Mouse (Mus musculus) CH12F3 (cell line): ENCODE measurements around the gene Unc13b.

Source experiments
- in situ Hi-C: fragments of 300-500 bp; cut with MboI; formaldehyde crosslinking; loops from 2 replicates; pipeline ENCODE4 v1.14.3; 2020; ENCODE audit warnings: low sequenced_read_pairs

Gene Unc13b

DNA sequence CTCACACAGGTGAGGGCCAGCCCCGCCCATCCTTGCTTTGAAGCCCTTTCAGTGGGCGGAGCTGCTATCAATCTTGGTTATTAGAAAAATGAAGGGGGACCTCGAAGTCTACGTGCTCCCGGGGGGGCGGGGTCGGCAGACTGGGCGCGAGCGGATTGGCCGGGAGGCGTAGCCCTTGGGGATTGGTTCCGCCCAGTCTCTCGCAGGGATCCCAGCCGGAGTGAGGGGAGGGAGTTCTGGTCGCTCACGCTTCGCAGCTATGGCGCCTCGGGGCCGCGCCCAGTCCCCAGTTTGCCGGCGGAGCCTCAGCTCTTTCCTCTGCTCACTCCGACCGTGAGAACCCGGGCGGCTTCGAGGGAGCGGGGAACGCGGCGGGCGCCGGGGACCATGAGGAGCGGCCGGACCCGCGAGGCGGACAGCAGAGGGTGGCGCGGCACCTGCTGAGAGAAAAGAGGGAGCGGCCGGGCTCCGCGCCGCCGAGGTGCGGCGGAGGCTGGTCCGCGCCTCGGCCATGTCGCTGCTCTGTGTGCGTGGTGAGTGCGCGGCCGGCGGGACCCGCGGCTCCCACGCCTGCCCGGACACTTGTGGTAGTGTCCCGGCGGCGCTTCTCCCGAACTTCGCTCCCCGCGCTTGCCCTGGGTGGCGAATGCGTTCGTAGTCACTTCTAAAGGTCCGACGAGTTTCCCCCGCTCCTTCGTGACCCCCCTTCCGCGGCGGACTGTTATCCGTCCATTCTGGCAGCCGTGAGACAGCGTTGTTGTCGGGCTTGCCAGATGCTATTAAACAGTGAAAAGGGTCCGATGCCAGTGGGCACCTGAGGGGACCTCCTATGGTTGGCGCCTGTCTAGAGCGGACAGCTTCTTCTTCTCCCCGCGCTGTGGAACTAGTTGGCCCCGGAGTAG lies at the start of gene Unc13b:
Unc13b (plus strand) TSS at position 201 of the 902 bp plus-strand sequence.
- in situ Hi-C loops = no loop called here

DNA sequence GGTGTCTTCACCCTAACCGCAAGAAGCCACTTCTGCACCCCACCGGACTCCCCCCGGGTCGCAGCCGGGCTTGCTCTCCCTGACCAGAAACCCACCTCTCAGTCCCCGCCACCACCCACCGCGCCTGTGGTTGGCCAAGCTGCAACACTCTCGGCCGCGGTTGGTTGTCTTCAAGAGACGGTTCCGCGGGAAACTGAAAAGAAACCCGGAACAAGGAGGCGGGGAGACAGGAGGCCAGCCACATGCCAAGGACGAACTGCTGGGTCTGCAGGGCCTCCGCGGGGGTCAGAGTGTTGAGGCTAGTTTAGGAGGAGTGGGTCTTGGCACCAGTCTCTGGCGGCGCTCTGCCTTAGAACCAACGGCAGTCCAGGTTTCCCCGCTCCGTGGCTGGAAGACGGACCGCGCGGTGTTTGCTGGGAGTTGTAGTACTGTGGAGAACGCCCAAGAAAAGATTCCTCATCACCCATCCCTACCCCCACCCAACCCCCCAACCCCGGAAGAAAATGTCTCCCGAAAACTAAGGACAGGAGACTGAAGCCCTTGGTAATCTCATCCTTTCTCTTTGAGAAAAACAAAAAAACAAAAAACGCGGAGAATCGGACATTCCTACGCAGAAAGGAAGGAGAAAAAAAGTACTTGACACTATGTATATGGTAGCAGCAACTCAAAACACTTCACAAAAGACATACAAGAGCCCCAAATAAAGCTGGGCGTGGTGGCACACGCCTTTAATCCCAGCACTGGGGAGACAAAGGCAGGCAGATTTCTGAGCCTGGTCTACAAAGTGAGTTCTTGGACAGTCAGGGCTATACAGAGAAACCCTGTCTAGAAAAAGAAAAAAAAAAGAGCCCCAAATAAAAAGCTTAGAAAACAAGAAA lies 48.4 kb upstream of the Unc13b start, which contains the start of gene Fancg:
Fancg (minus strand) TSS at position 346 of the 878 bp plus-strand sequence.
- in situ Hi-C loops = no loop called here

DNA sequence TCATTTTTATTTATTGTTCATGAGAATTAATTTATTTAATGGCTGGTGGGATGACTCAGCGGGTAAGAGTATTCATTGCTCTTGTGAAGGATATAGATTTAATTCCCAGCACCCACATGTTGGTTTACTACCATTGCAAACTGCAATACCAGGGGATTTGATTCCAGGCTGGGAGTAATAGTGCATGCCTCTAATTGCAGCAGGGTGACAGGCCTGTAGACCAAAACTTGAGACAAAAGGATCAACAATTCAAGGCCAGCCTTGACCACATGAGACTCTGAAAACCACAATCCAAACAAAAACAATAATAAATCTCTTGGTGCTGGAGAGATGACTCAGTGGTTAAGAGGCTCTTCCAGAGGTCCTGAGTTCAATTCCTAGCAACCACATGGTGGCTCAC lies 46.7 kb upstream of the Unc13b start:
- in situ Hi-C loops = no loop called here

DNA sequence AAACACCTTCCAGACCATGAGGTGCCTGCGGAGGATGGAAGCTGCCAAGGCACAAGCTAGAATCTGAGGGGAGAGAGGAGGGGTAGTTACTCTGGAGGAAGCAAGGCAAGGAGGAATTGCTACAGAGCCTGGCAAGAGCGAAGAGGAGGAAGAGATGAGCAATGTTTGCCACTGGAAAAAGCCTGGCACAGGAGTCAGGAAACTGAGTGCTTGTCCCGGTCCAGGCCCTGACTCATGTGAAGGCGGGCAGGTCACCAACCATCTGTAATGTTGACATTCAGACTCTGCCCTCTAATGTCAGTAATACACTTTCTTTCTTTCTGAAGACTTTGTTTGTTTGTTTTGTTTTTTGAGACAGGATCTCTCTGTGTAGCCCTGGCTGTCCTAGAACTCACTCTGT lies 40.6 kb upstream of the Unc13b start:
- in situ Hi-C loops = no loop called here

DNA sequence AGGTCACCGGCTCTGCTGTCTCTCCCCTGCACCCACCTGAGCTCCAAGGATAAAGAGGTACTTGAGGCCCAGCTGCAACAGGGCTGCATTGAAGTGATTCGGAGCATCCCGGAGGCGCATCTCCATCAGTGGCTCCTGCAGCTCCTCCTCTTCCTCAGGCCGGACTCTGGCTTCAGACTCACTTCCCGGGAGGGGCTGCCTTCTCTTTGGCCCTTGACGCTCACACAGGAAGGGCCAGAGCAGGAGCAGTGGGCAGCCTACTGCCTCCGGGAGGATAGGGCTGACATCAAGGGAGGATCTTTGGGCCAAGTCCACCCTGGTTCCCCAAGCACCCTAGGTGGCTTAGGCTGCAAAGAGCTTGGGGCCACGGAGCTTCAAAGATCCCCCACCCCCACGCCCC lies 39.6 kb upstream of the Unc13b start:
- in situ Hi-C loops = no loop called here

DNA sequence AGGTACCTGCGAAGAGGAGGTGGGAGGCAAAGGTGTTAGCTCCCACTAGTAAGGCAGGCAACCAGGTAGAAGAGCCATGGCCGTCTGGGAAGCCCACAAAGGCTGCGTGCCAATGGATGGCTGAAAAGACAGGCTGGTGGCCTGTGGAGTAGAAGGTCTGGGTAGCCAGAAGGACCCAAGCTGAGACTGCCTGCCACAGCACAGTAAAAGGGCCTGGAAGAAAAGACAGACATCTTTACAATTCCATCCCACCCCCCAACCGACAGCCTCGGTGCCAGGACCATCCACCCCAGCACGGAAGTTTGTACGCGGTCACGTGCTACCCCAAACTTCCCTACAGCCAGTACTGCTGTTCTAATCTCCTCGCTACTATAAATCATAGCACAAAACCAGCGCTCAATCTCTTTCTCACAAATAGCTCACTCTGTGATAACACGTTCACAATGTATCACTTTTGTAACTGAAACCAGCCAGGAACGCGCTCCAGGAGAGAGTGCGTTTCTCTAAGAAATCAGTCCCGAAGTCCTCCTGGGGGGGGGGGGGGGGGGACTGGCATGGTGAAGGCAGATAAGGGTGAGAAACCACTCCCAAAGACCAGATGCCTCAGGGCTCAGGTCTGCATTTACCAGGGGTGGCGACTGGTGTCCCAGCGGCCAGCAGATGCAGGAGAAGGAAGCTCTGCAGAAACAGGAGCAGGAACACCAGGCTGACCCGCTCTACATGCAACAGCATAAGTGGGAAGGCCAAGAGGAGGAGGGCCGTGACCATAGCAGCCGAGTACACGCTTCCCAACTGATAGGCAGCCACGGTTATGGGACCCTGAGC lies 38.9 kb upstream of the Unc13b start:
- in situ Hi-C loops = no loop called here

DNA sequence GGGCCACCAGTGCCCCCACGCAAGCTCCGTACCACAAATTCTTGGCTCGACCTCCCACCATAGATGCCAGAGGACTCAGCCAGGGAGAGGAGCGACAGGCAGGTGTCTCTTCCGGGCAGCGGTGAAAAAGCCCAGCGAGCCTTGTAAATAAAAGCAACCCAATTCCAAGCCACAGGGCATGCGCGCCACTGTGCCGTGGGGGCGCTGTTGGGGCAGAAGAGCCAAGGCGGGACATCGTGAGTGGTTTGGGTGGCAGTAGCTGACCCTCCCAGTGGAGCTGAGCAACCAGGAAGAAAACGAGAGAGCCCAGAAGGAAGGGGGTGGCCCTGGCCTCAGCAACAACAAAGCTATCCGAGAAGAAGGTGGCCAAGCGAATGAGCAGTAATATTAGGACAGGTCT lies 37.9 kb upstream of the Unc13b start:
- in situ Hi-C loops = no loop called here

DNA sequence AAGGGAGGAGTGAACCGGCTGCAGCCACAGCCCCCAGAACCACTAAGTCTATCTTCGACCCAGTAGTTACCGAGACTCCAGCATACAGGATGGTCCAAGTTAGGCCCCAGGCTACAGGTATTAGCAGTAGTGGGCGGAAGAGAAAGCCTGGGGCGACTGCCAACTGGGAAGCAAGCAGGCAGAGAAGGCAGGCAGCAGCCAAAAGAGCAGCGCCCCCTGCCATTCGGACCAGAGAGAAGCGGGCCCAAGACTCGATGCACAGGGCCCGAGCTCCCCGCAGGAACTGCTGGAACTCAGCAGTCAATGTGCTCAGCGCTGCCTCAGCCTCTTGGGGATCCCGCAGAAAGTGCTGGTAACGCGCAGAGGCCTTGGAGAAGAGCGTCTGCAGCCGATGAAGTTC lies 37.4 kb upstream of the Unc13b start:
- in situ Hi-C loops = no loop called here

DNA sequence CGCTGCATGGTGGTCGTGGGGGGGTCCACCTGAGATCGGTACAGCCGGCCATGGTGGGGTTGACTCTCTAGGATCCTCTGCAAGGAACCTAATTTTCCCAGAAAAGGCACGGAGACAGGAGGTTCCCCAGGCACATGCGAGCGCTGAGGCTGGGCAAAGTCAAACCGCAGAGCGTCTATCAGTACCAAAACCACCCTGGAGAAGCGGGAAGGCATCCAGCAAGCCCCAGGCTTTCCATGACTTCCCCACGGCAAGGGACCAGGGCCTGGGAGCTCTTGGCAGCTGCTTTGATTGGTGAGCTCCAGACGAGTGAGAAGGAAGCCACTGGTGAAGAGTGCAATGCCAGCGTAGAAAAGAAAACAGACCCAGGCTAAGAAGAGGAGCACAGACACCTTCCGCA lies 34.1 kb upstream of the Unc13b start:
- in situ Hi-C loops = no loop called here

DNA sequence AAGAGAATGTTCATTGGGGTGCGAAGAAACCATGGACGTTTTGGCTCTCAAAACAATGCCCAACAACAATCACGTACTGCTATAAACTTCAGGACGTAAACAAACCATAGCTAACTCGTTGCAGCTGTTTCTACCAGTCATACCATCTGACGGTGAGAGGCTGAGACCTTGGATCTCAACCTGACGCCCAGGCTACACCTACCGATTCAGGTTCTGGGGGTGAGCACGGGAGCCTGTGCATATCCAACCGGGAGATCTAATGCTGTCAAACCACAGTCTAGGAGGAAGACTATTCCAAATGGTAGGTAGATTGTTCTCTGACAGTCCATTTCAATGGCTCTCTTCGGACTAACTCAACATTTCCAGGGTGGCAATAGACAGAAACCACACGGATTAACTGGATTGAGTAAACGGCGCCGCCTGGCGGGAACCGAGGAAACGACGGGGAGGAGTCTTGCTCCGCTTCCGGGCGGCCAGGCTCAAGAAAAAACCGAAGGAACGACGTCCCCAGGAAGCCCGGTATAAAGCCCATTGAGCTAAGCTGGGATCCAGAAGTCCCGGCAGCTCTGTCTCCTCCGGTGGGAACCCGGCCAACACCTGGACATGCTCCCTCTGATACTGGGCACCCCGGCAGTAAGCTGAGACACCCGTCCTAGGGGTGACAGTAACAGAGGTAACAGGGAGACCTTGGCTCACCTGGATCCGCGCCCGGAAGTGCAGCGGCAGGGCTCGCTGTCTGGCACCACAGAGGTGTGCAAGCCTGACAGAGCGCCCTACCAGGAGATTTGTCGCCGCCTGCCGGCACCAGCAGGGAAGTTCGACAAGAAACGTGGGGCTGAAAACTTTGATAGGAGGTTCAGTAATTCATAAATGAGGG lies 33.4 kb upstream of the Unc13b start, which contains the start of gene Pigo:
Pigo (minus strand) TSS at position 736 of the 877 bp plus-strand sequence.
- in situ Hi-C loops = no loop called here

DNA sequence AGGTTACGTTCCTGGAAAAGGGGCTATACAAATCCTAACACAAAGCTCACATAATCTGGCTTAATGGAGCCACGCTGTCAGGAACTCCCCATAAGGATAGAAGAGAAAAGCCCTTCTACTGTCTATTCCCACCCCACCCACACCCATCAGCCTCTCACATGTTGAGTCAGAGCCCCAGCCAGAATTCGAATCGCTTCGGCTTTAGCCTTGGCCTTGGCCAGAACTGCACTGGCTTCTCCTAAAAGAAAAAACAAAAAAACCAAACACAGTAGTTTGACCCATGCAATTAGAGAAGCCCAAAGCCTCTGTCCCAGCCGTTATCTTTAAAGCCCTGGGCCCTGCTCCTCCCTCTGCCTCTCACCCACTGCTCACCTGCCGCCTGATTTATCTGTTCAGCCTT lies 29.6 kb upstream of the Unc13b start:
- in situ Hi-C loops = no loop called here

DNA sequence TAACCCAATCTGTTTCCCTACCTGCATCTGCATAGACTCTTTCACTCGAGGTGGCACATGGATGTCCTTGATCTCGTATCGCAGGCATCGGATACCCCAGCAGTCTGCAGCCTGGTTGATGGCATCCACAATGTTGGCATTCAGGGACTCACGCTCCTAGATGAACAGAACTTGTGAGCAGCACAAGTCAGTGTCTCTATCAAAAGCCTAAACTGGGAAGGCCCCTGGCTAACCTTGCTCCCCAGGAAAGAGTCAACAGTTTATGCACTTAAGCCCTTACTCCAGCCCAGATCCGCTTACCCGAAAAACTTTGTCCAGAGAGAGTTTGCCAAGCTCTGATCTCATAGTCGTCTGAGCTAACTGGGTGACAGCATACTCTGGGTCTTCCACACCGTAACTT lies 29.0 kb upstream of the Unc13b start:
- in situ Hi-C loops = no loop called here

DNA sequence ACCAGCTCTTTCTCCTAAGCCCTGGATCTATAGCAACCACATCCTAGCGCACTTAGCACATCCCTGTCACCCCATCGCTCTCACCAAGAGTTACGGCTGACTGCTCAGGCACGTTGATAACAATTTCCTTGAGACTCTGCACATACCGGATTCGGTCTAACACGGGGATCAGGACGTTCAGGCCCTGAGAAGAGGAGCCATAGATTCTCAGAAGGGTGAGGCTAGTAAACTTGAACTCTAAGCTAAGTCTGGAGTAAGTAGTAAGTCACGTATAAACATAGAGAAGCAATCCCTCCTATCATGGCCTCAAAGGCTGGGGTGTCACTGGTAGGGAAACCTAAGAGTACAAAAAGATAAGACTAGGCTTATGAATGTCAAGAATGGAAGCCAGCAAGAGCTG lies 28.4 kb upstream of the Unc13b start:
- in situ Hi-C loops = no loop called here

DNA sequence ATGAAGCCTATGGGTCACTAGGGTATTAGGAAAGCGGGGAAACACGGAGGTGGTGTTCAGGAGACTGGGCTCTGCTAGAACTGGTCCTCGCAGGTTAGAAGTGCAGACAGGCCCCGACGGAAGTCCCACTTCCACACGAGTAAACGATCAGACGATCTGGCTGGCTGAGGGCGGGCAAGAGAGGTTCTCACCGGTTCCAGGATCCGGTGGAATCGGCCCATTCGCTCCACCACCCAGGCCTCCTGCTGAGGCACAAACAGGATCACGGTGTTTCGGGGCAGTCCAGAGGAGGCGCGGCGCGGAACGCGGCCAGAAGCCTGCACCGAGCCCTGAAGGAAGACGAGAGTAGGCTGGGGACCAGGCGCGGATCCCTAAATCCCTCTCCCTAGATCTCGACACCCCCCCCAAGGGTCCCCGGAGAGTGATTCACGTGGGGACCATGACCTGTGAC lies 27.9 kb upstream of the Unc13b start:
- in situ Hi-C loops = no loop called here

DNA sequence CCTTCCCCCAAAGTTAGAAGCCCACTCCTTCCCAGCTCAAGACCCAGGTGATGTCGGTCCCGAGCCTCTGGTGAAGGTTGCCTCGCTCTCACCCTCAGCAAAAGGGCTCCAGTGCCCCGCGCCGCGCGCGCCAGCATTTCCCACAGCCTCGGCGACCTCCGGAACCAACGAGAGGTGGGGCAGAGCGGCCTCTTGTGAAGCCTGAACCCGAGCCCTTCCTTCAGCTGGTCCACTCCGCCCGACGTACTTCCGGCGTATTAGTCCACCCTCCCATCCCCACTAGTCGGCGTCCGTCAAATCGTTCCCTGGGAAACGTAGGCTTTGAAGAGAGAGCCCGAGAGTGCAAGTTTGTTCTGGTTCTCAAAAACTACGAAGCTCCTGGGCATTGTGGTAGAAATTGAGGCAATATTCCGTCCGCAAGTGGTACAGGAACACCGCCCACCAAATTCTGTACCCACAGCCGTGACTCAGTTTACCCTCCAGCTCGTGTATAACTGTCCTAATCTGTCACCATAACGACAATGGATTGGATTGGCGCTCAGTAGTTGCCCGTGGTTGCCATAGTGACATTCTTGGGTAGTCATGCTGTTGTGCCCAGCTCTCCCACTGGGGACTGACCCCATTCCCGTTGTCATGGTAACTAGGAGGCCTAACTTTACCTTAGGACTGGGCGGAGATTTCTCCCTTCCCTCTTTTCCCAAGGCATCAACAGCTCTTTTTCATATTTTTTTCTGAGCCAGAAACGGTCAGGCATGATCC lies 27.3 kb upstream of the Unc13b start, which contains the start of gene Stoml2:
Stoml2 (minus strand) TSS at position 474 of the 759 bp plus-strand sequence.
- in situ Hi-C loops = no loop called here

DNA sequence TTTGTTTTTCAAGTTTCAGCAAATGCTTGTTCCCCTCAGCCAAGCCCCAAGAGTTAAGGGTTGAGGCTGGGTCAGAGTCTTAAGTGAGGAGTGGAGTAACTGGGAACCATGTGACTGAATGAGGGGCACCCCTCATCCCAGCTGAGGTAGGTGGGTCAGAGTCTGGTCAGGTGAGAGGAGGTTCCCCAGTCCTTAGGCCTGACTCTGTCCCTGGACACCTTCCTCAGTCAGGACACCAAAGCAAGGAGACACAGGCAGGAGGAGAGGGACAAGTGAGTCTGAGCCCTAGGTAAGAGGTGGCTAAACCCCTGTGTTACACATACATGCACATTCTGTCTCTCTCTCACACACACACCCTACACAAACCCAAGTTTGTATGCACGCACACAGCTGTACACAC lies 26.3 kb upstream of the Unc13b start:
- in situ Hi-C loops = no loop called here

DNA sequence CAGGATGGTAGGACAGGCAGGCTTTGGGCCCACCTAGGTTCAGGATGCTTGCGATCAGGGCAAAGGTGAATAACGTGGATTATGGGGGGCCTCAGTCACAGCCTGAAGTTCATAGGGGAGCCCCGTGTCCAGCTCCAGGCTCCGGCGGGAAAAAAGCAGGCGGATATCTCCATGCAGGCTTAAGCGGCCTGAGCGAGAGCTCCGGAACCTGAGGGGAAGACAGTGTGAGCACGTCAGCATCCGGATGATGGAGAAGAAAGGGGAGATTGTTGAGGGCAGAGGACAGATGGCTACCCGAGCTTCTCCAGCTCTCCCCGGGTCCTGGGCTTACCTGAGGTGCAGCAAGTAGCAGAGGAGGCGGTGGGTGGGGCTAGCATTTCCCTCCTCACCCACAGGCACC lies 25.3 kb upstream of the Unc13b start:
- in situ Hi-C loops = no loop called here

DNA sequence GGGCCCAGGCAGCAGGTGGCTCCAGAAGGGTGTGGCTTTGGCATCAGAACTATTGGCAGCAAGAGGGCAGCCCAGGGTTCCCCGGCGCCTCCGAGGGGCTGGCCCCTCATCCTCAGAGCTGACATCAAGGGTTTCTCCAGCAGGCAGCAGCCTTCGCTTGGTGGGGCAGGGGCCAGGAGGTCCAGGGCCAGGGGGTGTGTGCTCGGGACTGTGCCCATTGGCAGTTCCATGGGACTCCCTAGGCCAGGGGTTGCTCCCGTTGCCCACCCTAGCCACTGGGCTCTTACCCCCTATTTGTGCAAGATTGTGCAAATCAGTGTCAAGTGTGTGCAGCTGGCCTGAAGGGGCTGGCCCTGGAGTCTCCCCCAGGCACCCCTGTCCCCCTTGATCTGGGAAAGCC lies 22.9 kb upstream of the Unc13b start:
- in situ Hi-C loops = no loop called here

DNA sequence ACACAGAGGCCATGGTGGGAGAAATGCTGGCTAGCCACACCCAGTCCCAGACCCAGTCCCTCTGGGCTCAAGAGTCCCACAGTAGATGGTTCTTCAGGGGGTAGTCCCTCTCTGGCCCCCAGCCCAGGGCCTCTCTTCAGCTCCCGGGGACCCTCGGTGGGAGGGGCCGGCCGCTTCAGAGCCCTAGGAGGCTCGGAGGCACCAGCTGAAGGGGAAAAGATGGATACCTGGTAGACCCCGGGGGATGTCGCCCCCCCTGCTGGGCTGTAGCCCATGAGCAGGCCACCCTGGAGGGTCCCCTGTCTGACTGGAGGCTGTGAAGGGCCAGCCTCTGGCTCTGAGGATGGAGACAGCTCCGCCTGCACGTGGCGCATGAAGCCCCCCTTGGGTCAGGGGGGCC lies 22.4 kb upstream of the Unc13b start:
- in situ Hi-C loops = no loop called here
